Mouse (Mus musculus) heart, postnatal 25 days (tissue): ENCODE data around the gene Hoxd8. TPM values are rescaled to one million over a fixed set of nuclear protein-coding genes. Genes with fewer than 3 reads are reported as not detected.

Experiments used
- DNase-seq: peaks from one replicate; pipeline ENCODE4 v3.0.0; 2022; ENCODE audit warnings: low spot score
- intact Hi-C: fragments of 180-260 bp; cut with DNase I; formaldehyde crosslinking; loops from one replicate; pipeline ENCODE4 v1.15.1; 2025
- total RNA-seq, 2 experiments: library from RNA; stranded (reverse); gene quantifications; 2 replicates each; pipeline ENCODE4 v1.2.3; 2021

The Hoxd8 gene
- total RNA-seq, 2 experiments from 2014 or later = 1.0 to 1.2 TPM

GRCm38 (mm10) chr2:74694066-74694465 is 10.3 kb upstream of the Hoxd8 start:
- intact Hi-C loops = loop anchor here (5.0 kb wide), 1 partner anchor 42 kb away; no protein-coding TSS in a partner anchor
- no peak for DNase-seq

GRCm38 (mm10) chr2:74695383-74695782 is 9.0 kb upstream of the Hoxd8 start:
- intact Hi-C loops = no loop called here
- no peak for DNase-seq

- intact Hi-C loops = no loop called here
- no peak for DNase-seq
These were observed 8.5 kb upstream of the Hoxd8 start for GRCm38 (mm10) chr2:74695813-74696430.

- DNase-seq = no peak
- intact Hi-C loops = no loop called here
These were observed 7.7 kb upstream of the Hoxd8 start for GRCm38 (mm10) chr2:74696442-74697335.

GRCm38 (mm10) chr2:74697567-74698121 is 6.8 kb upstream of the Hoxd8 start, which contains the start of gene Hoxd9:
Gene Hoxd9, plus strand, starts transcription at chr2:74697727.
- intact Hi-C loops = no loop called here
- no peak for DNase-seq

GRCm38 (mm10) chr2:74698201-74699052 is 6.0 kb upstream of the Hoxd8 start:
- no peak for DNase-seq
- intact Hi-C loops = no loop called here

GRCm38 (mm10) chr2:74699053-74699430 is 5.4 kb upstream of the Hoxd8 start:
- DNase-seq = no peak
- intact Hi-C loops = no loop called here

GRCm38 (mm10) chr2:74699664-74700545 is 4.5 kb upstream of the Hoxd8 start:
- no peak for DNase-seq
- intact Hi-C loops = no loop called here

- DNase-seq = no peak
- intact Hi-C loops = no loop called here
These were observed 3.8 kb upstream of the Hoxd8 start for GRCm38 (mm10) chr2:74700546-74701112.

GRCm38 (mm10) chr2:74701949-74702819 is 2.2 kb upstream of the Hoxd8 start:
- intact Hi-C loops = loop anchor here (2.0 kb wide), 3 partner anchors 435 to 887 kb away; no protein-coding TSS in a partner anchor
- no peak for DNase-seq

GRCm38 (mm10) chr2:74702820-74703219 is 1.6 kb upstream of the Hoxd8 start:
- intact Hi-C loops = loop anchor here (2.0 kb wide), 3 partner anchors 434 to 886 kb away; no protein-coding TSS in a partner anchor
- DNase-seq = no peak

- no peak for DNase-seq
- intact Hi-C loops = loop anchor here (2.0 kb wide), 3 partner anchors 433 to 885 kb away; no protein-coding TSS in a partner anchor
These were observed 1.1 kb upstream of the Hoxd8 start for GRCm38 (mm10) chr2:74703317-74703716.

- no peak for DNase-seq
- intact Hi-C loops = loop anchor here (2.0 kb wide), 3 partner anchors 433 to 885 kb away; no protein-coding TSS in a partner anchor
These were observed 559 bp upstream of the Hoxd8 start for GRCm38 (mm10) chr2:74703720-74704392.

- no peak for DNase-seq
- intact Hi-C loops = no loop called here
These were observed 618 bp downstream of the Hoxd8 start for GRCm38 (mm10) chr2:74704999-74705466.

- intact Hi-C loops = no loop called here
- DNase-seq = no peak
These were observed 1.2 kb downstream of the Hoxd8 start for GRCm38 (mm10) chr2:74705467-74706089.

GRCm38 (mm10) chr2:74706393-74706960 is 2.1 kb downstream of the Hoxd8 start:
- DNase-seq = no peak
- intact Hi-C loops = no loop called here
